ENCODE assay signal across 26 mouse cellular contexts in the genomic region with DNA sequence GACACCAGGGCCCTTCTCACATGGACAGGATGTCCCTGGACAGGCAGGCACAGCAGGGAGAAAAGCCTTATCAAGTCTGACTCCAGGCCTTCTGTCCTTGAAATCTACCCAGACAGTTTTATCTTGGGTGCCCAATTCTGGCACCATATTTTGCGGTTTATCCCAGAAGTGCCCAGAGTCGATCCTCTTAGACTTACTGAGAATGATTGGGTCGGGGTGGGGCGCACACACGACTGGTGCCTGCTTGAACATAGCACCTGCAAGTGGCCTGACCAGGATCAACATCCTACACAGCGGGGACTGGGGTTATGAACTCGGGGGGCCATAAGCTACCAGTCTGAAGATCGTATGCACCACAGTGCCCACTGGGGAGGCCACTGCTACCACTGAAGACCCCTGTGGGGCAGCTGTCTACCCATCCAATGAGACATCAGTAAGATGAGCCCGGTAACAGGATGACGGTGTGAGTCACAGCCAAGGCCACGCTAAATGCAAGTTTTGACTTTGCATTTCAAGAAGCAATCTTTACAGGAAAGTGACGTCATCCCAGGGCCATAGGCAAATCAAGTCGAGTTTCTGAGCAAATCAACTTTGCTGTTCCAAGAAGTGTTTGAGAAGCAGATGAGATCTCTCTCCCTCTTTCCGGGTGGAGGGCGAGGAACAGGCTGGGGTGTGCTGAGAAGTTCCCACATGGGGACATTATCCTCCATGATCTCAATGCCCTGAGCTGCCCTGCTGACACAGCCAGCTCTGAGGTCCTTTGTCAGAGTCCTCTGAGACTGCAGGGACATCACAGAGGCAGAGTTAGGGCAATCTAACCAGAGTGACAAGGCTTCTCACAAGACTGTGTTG. TPM values are rescaled to one million over a fixed set of nuclear protein-coding genes. Genes with fewer than 3 reads are reported as not detected.
DNase-seq lines count a peak whose midpoint lies in the region; ATAC-seq and TF ChIP-seq lines count a peak whose summit lies in the region.
"Had no signal": no experiment of that assay in that cellular context is flagged by ENCODE, and none has a peak within 500 bp of the region (broad histone marks: within the 10 kb centered on the region; RNA-seq: fewer than 3 reads in every experiment).

No protein-coding gene starts in this region.

- H3K4me3 ChIP-seq in hindbrain, embryonic 10.5 days, result no peak overlapping the region
- H3K4me3 ChIP-seq in hindbrain, postnatal 0 days (ENCODE audit: low read length), result no peak overlapping the region
- H3K4me3 ChIP-seq in C2C12 (ENCODE audit: insufficient read depth, poor library complexity, severe bottlenecking), result no peak overlapping the region
- H3K4me3 ChIP-seq in midbrain, embryonic 13.5 days (replicated peaks), result no peak overlapping the region
- H3K4me3 ChIP-seq: embryonic facial prominence, embryonic 13.5 days; heart, embryonic 12.5 days; left cerebral cortex, adult 2 months; liver, embryonic 12.5 days; stomach, embryonic 15.5 days had no signal

- peaks cover 69% of the 10 kb centered on the region for H3K79me3 ChIP-seq in C2C12 (ENCODE audit: low read depth)

- H3K9me3 ChIP-seq in hindbrain, embryonic 10.5 days, result 0 out of 2 replicates have a peak, but pooled peaks cover 2% of the 10 kb centered on the region
- no peaks in the 10 kb centered on the region for H3K9me3 ChIP-seq in hindbrain, postnatal 0 days (ENCODE audit: low read length)
- H3K9me3 ChIP-seq in midbrain, embryonic 13.5 days, result no peaks in the 10 kb centered on the region
- H3K9me3 ChIP-seq: embryonic facial prominence, embryonic 13.5 days; G1E; heart, embryonic 12.5 days; liver, embryonic 12.5 days; stomach, embryonic 15.5 days had no signal

- DNase-seq in hindbrain, embryonic 10.5 days (ENCODE audit: low spot score), result no peak
- no peak for DNase-seq in hindbrain, postnatal 0 days (ENCODE audit: low spot score)
- peak; percentile 28 for DNase-seq in 3T3-L1 (ENCODE audit: low read depth, low spot score)
- DNase-seq in induced T-regulatory cell, adult 2 months (ENCODE audit: low read depth), result peak; percentile 35
- DNase-seq in thymus, postnatal 14 days, result no peak
- no peak for DNase-seq in kidney, adult 18-20 months
- DNase-seq: cerebellum, adult 9-10 months; forebrain, postnatal 0 days; heart, postnatal 36 days; kidney, adult 8-10 months; kidney, postnatal 14 days; lung, embryonic 14.5 days; lung, postnatal 36 days; midbrain, embryonic 14.5 days; right cerebral cortex, postnatal 14 days; thymus, postnatal 25 days had no signal

- peak overlapping the region; percentile 37 for H3ac ChIP-seq in C2C12 (ENCODE audit: control insufficient read depth, insufficient read length, low read depth)

- peaks cover 13% of the 10 kb centered on the region for H3K36me3 ChIP-seq in hindbrain, embryonic 10.5 days
- H3K36me3 ChIP-seq in hindbrain, postnatal 0 days (ENCODE audit: insufficient read depth, low read length), result no peaks in the 10 kb centered on the region
- H3K36me3 ChIP-seq in C2C12 (ENCODE audit: control insufficient read depth, insufficient read depth), result peaks cover 48% of the 10 kb centered on the region
- no peaks in the 10 kb centered on the region for H3K36me3 ChIP-seq in midbrain, embryonic 13.5 days
- H3K36me3 ChIP-seq: G1E; liver, embryonic 12.5 days; stomach, embryonic 15.5 days had no signal

- H3K4me1 ChIP-seq in hindbrain, embryonic 10.5 days (replicated peaks), result peaks cover 18% of the 10 kb centered on the region
- peaks cover 3% of the 10 kb centered on the region; the same call in 1 of the 2 replicates for H3K4me1 ChIP-seq in hindbrain, postnatal 0 days (ENCODE audit: insufficient read depth, low read length)
- peaks cover 27% of the 10 kb centered on the region for H3K4me1 ChIP-seq in midbrain, embryonic 13.5 days (replicated peaks)
- H3K4me1 ChIP-seq: embryonic facial prominence, embryonic 13.5 days; liver, embryonic 12.5 days; stomach, embryonic 15.5 days had no signal

- H3K27ac ChIP-seq in hindbrain, embryonic 10.5 days, result peak overlapping the region; percentile 64; the same call in 1 of the 2 replicates
- no peak overlapping the region for H3K27ac ChIP-seq in hindbrain, postnatal 0 days
- no peak overlapping the region for H3K27ac ChIP-seq in midbrain, embryonic 13.5 days
- H3K27ac ChIP-seq: embryonic facial prominence, embryonic 13.5 days; left cerebral cortex, adult 2 months; liver, embryonic 12.5 days; stomach, embryonic 15.5 days had no signal

- peaks cover 87% of the 10 kb centered on the region for H3K79me2 ChIP-seq in C2C12 (ENCODE audit: control insufficient read depth, insufficient read depth)

- 88% methylated on average over 15 of the region's 15 CpGs for WGBS in hindbrain, embryonic 10.5 days
- 82% methylated on average over 15 of the region's 15 CpGs for WGBS in hindbrain, postnatal 0 days
- WGBS in midbrain, embryonic 13.5 days, result 89% methylated on average over 15 of the region's 15 CpGs

- no peak for TF ChIP-seq CTCF in hindbrain, postnatal 0 days (IDR thresholded peaks at IDR 0.05; ENCODE audit: low read depth)
- TF ChIP-seq CTCF in C2C12 (IDR thresholded peaks at IDR 0.05; ENCODE audit: control insufficient read depth, insufficient read depth, insufficient read length), result no peak

- no peaks in the 10 kb centered on the region for H3K27me3 ChIP-seq in hindbrain, embryonic 10.5 days (ENCODE audit: insufficient read depth, poor library complexity, severe bottlenecking)
- no peaks in the 10 kb centered on the region for H3K27me3 ChIP-seq in hindbrain, postnatal 0 days (ENCODE audit: insufficient read depth, low read length)
- no peaks in the 10 kb centered on the region for H3K27me3 ChIP-seq in C2C12 (ENCODE audit: control insufficient read depth, insufficient read depth, insufficient read length)
- no peaks in the 10 kb centered on the region for H3K27me3 ChIP-seq in midbrain, embryonic 13.5 days
- H3K27me3 ChIP-seq: embryonic facial prominence, embryonic 13.5 days; heart, embryonic 12.5 days; liver, embryonic 12.5 days; stomach, embryonic 15.5 days had no signal

- no peak overlapping the region for H3K4me2 ChIP-seq in hindbrain, postnatal 0 days (ENCODE audit: low read depth, low read length)
- no peak overlapping the region for H3K4me2 ChIP-seq in midbrain, embryonic 13.5 days (replicated peaks)
- H3K4me2 ChIP-seq: embryonic facial prominence, embryonic 13.5 days; heart, embryonic 12.5 days; liver, embryonic 12.5 days; lung, embryonic 14.5 days; stomach, embryonic 15.5 days had no signal

- ATAC-seq in hindbrain, postnatal 0 days, result no peak
- ATAC-seq in midbrain, embryonic 13.5 days, result no peak
- ATAC-seq: CD4-positive, CD25-positive, alpha-beta regulatory T cell, adult 4 months; forebrain, postnatal 0 days; hindbrain, embryonic 16.5 days; liver, embryonic 12.5 days had no signal

- no peak overlapping the region for H3K9ac ChIP-seq in hindbrain, postnatal 0 days (replicated peaks; ENCODE audit: low read length)
- no peak overlapping the region for H3K9ac ChIP-seq in midbrain, embryonic 13.5 days (replicated peaks)
- H3K9ac ChIP-seq: embryonic facial prominence, embryonic 13.5 days; forebrain, postnatal 0 days; heart, embryonic 12.5 days; liver, embryonic 12.5 days; lung, embryonic 14.5 days; stomach, embryonic 15.5 days had no signal

TF ChIP-seq in C2C12, 6 proteins besides CTCF, POLR2A, EP300 and RAD21:
- TF ChIP-seq USF1 (IDR thresholded peaks at IDR 0.05; ENCODE audit: low read depth), result no peak
- no peak for TF ChIP-seq FOSL1 (IDR thresholded peaks at IDR 0.05; ENCODE audit: insufficient read depth, low read length, poor library complexity, severe bottlenecking)
- no peak for TF ChIP-seq MYOD1 (IDR thresholded peaks at IDR 0.05; ENCODE audit: control insufficient read depth, insufficient read length, low read depth)
- no peak for TF ChIP-seq MAX (IDR thresholded peaks at IDR 0.05)
TF ChIP-seq in C2C12: peak in this region for 0.

RNA-seq across cellular contexts. Expression of a gene that starts 32.5 kb away (rescaled TPM):
- polyA plus RNA-seq in hindbrain, embryonic 10.5 days (2016; fragmentation: Nextera tagmentation; extraction: Ambion mirVana), result 60.8 and 63.2 TPM in 2 replicates
- total RNA-seq in hindbrain, postnatal 0 days (2014; rRNA removed), result 88.1 and 89.8 TPM in 2 replicates
- 67.2 and 70.9 TPM in 2 replicates for polyA plus RNA-seq in hindbrain, postnatal 0 days (2015; fragmentation: Nextera tagmentation; extraction: Ambion mirVana)
- polyA plus RNA-seq in C2C12 (2012; fragmentation: generic; extraction: Trizol), result 144 TPM
- polyA plus RNA-seq in midbrain, embryonic 13.5 days (2015; fragmentation: Nextera tagmentation; extraction: Ambion mirVana), result 71.6 and 74.8 TPM in 2 replicates

RNA-seq across cellular contexts. Expression of a gene that starts 42.3 kb away (rescaled TPM):
- 51.0 and 59.6 TPM in 2 replicates for polyA plus RNA-seq in hindbrain, embryonic 10.5 days (2016; fragmentation: Nextera tagmentation; extraction: Ambion mirVana)
- 39.4 and 48.6 TPM in 2 replicates for total RNA-seq in hindbrain, postnatal 0 days (2014; rRNA removed)
- polyA plus RNA-seq in hindbrain, postnatal 0 days (2015; fragmentation: Nextera tagmentation; extraction: Ambion mirVana), result 24.9 and 26.2 TPM in 2 replicates
- 61.8 TPM for polyA plus RNA-seq in C2C12 (2012; fragmentation: generic; extraction: Trizol)
- 48.0 and 51.2 TPM in 2 replicates for polyA plus RNA-seq in midbrain, embryonic 13.5 days (2015; fragmentation: Nextera tagmentation; extraction: Ambion mirVana)

Comparison
In these comparisons a context has a peak if more than half of its experiments do, and no peak if none do; other contexts are left out.
1. DNase-seq: peak in 3T3-L1 (single experiment) and induced T-regulatory cell, adult 2 months (single experiment); none in hindbrain, embryonic 10.5 days (single experiment), hindbrain, postnatal 0 days (single experiment), thymus, postnatal 14 days (single experiment) and kidney, adult 18-20 months (single experiment).